ENCODE assay signal across 8 mouse cellular contexts in the genomic region with DNA sequence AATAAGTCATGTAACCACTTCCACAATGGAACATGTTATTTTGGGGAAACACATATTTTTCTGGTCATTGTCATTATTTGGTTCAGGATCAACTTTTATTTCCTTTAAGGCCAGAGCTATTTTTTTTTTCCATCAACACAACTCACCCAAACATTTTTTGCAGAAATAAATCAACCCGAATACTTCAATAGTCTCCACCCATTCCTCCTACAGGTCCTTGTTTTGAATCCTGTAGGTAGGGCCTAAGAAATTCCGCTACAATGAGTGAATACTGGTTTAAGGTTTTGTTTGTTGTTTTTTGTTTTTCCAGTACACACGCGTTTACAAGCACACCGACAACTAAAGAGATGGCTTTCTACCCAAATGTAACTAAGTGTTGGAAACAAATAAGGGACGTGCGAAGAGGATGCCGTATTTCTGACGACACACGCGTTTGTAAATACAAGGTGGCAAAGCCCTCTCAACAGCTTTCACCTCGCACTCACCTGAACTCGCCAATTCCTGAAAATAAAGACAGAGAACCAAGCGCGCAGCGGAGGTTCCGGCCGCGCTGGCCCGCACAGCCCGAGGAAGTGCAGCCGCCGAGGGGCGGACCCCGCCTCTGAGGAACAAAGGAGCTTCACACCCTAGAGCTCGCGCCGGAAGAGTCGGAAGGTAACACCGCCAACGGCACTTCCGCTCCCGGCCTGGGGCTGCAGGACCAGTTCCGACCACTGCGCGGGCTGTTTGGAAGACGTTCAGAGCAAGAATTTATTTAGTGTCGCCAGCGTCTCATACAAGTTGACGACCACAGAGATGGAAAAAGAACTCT. TPM values are rescaled to one million over a fixed set of nuclear protein-coding genes. Genes with fewer than 3 reads are reported as not detected.
DNase-seq lines count a peak whose midpoint lies in the region; ATAC-seq lines count a peak whose summit lies in the region.

Gene Zfp560, minus strand, starts transcription at position 646 of the 811 bp plus-strand sequence.

- peak within 1 kb of the TSS; percentile 68 for H3K27ac ChIP-seq in hindbrain, embryonic 14.5 days

- peak; percentile 99 for ATAC-seq in hindbrain, embryonic 14.5 days (ENCODE audit: low FRiP score)

- H3K9ac ChIP-seq in hindbrain, embryonic 14.5 days: peak within 1 kb of the TSS; percentile 71

- H3K4me1 ChIP-seq in hindbrain, embryonic 14.5 days (replicated peaks; ENCODE audit: control insufficient read depth, insufficient read depth, low read length): peaks cover 11% of the 10 kb centered on the region

- H3K4me2 ChIP-seq in hindbrain, embryonic 14.5 days (replicated peaks): peak within 1 kb of the TSS; percentile 64

- H3K27me3 ChIP-seq in hindbrain, embryonic 14.5 days (ENCODE audit: control insufficient read depth, insufficient read depth, low read length): no peaks in the 10 kb centered on the region

- H3K4me3 ChIP-seq in hindbrain, embryonic 14.5 days (replicated peaks; ENCODE audit: low read length): peak within 1 kb of the TSS; percentile 58

- DNase-seq in R1 (ENCODE audit: low read depth, low spot score): peak; percentile 95
- DNase-seq in cerebellum, postnatal 25 days: peak; percentile 93 to 94
- DNase-seq in frontal cortex, postnatal 25 days (ENCODE audit: low spot score in 2 of 2): peak; percentile 81 to 86
- peak; percentile 97 for DNase-seq in hindbrain, embryonic 14.5 days (ENCODE audit: low spot score)
- DNase-seq in layer of hippocampus, postnatal 36 days: peak; percentile 86 to 90
- DNase-seq in lung, postnatal 36 days: peak; percentile 89
- peak; percentile 96 for DNase-seq in retina, postnatal 1 day
- DNase-seq in urinary bladder, adult 18-20 months (ENCODE audit: low spot score in 2 of 2): peak; percentile 85 to 90

- 5% methylated on average over 40 of the region's 40 CpGs for WGBS in hindbrain, embryonic 14.5 days

- no peaks in the 10 kb centered on the region for H3K36me3 ChIP-seq in hindbrain, embryonic 14.5 days (replicated peaks; ENCODE audit: control insufficient read depth, insufficient read depth)

- 0 out of 2 replicates have a peak, but pooled peaks cover 6% of the 10 kb centered on the region for H3K9me3 ChIP-seq in hindbrain, embryonic 14.5 days (ENCODE audit: control insufficient read depth, low read length)

RNA-seq across cellular contexts. Expression of gene Zfp560, which starts in this region (rescaled TPM):
- 40.5 and 44.3 TPM in 2 replicates for polyA plus RNA-seq in hindbrain, embryonic 14.5 days (2014; fragmentation: Nextera tagmentation; extraction: Ambion mirVana)
- 10 to 100 TPM in 1 of 2 experiments, 1 to 10 TPM in 1; 9.3 to 10.9 TPM for total RNA-seq in layer of hippocampus, postnatal 36 days (2021)

Comparison
In these comparisons a context has a peak if more than half of its experiments do, and no peak if none do; other contexts are left out.
1. Peak in every context shown above with its lines: DNase-seq, ATAC-seq, H3K4me3 ChIP-seq and H3K27ac ChIP-seq.